Mouse (Mus musculus) kidney, adult 2 months (tissue): ENCODE data around the gene Msh2.

ENCODE experiments used
- CTCF ChIP-seq: fragments of 200-500 bp; conservative IDR thresholded peaks from 2 replicates; pipeline ENCODE4 v1.5.1; 2011; ENCODE audit warnings: low read depth, mild to moderate bottlenecking, control low read depth, low read length, moderate library complexity, mixed read lengths; ENCODE audit not compliant: insufficient read depth, insufficient read length
- POLR2A ChIP-seq: fragments of 200-500 bp; IDR thresholded peaks from one replicate; pipeline ENCODE4 v1.6.1; 2011; ENCODE audit warnings: low read depth, low read length, control low read depth

DNA sequence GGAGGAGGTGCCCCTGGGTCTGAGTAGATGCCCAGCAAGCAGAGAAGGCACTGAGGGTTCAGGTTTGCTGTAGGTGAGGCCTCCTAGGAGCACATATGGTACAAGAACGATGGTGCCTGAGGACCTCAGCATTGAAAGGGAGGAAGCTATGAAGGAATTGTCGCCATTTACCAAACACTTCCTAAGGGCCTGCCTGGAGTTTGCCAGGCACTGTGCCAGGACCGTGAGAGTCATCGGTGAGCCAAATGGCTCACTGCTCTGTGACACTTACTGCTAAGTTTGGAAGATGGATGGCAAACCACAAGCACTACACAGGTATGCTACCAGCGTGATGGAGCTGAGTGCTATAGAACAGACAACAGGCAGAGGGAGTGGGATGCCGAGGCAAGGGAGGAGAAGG lies 94.8 kb downstream of the Msh2 start:
- no peak for TF ChIP-seq POLR2A
- TF ChIP-seq CTCF = no peak
